Mouse (Mus musculus) neural tube, embryonic 13.5 days (tissue): ENCODE data around the gene Sorcs1. TPM values are rescaled to one million over a fixed set of nuclear protein-coding genes. Genes with fewer than 3 reads are reported as not detected.

Experiments used
- ATAC-seq: fragments of 200-750 bp; cut with Nextera tagmentation; 2 replicates; pipeline ENCODE4 v1.8.0; 2017; ENCODE audit warnings: low read depth, mild to moderate bottlenecking, moderate TSS enrichment, moderate library complexity
- H3K27ac ChIP-seq: fragments of 300-500 bp; sonication (generic); replicated peaks from 2 replicates; pipeline ENCODE4 v1.5.1; 2015; ENCODE audit warnings: moderate library complexity, mild to moderate bottlenecking, inconsistent platforms
- H3K27me3 ChIP-seq: fragments of 300-500 bp; sonication (generic); 2 replicates; pipeline ENCODE4 v1.6.1; 2015; ENCODE audit warnings: mild to moderate bottlenecking, inconsistent platforms
- H3K36me3 ChIP-seq: fragments of 300-500 bp; sonication (generic); 2 replicates; pipeline ENCODE4 v1.6.1; 2015; ENCODE audit warnings: mild to moderate bottlenecking, inconsistent platforms
- H3K4me1 ChIP-seq: fragments of 300-500 bp; sonication (generic); replicated peaks from 2 replicates; pipeline ENCODE4 v1.6.1; 2015; ENCODE audit warnings: inconsistent platforms
- H3K4me2 ChIP-seq: fragments of 300-500 bp; sonication (generic); 2 replicates; pipeline ENCODE4 v1.6.1; 2015; ENCODE audit warnings: inconsistent platforms, mild to moderate bottlenecking, moderate library complexity
- H3K4me3 ChIP-seq: fragments of 300-500 bp; sonication (generic); 2 replicates; pipeline ENCODE4 v1.5.1; 2015; ENCODE audit warnings: mild to moderate bottlenecking, inconsistent platforms
- H3K9ac ChIP-seq: fragments of 300-500 bp; sonication (generic); 2 replicates; pipeline ENCODE4 v1.6.1; 2015; ENCODE audit warnings: moderate library complexity, mild to moderate bottlenecking, inconsistent platforms
- H3K9me3 ChIP-seq: fragments of 300-500 bp; sonication (generic); 2 replicates; pipeline ENCODE4 v1.6.1; 2016; ENCODE audit warnings: inconsistent platforms
- WGBS: fragments of 180-500 bp; shearing (Covaris S2); methylation state at CpG from one replicate; pipeline ENCODE4 v1.1.7; 2015; 5-methylcytosine and 5-hydroxymethylcytosine counted together
- polyA plus RNA-seq: library from polyadenylated mRNA; unstranded; fragments of >200 nt; fragmentation: Nextera tagmentation; extraction: Ambion mirVana; gene quantifications from 2 replicates; pipeline ENCODE4 v1.2.1, GENCODE M21; 2015

The Sorcs1 gene
- polyA plus RNA-seq, 1 experiment from 2014 or later = 11.9 TPM

- no peak for ATAC-seq
- no peaks in the 10 kb centered on the region for H3K9me3 ChIP-seq
Observed at GRCm38 (mm10) chr19:50640251-50641032, 38.0 kb downstream of the Sorcs1 start.

GRCm38 (mm10) chr19:50638176-50638575 is 40.3 kb downstream of the Sorcs1 start:
- no peak for ATAC-seq
- Histone ChIP-seq H3K9me3 (no peaks in the 10 kb centered on the region), H3K27me3 (no peaks in the 10 kb centered on the region), H3K4me3 (no peak overlapping the region), H3K36me3 (no peaks in the 10 kb centered on the region), H3K4me1 (peaks cover 11% of the 10 kb centered on the region), H3K4me2 (no peak overlapping the region), H3K9ac (no peak overlapping the region), H3K27ac (no peak overlapping the region)
- 77% methylated on average over 6 of the region's 6 CpGs for WGBS

More at GRCm38 (mm10) chr19:50640251-50641032, 38.0 kb downstream of the Sorcs1 start:
- Histone ChIP-seq H3K4me2 (no peak overlapping the region), H3K4me3 (no peak overlapping the region), H3K9ac (no peak overlapping the region), H3K27ac (no peak overlapping the region), H3K4me1 (peaks cover 11% of the 10 kb centered on the region), H3K27me3 (no peaks in the 10 kb centered on the region), H3K36me3 (no peaks in the 10 kb centered on the region)
- WGBS = 49% methylated on average over 8 of the region's 8 CpGs

GRCm38 (mm10) chr19:50614013-50614412 is 64.4 kb downstream of the Sorcs1 start:
- Histone ChIP-seq H3K36me3 (no peaks in the 10 kb centered on the region), H3K4me1 (peaks cover 7% of the 10 kb centered on the region; the same call in 1 of the 2 replicates), H3K4me3 (no peak overlapping the region), H3K9me3 (no peaks in the 10 kb centered on the region), H3K9ac (no peak overlapping the region), H3K4me2 (no peak overlapping the region), H3K27ac (no peak overlapping the region), H3K27me3 (no peaks in the 10 kb centered on the region)
- no peak for ATAC-seq
- WGBS = 45% methylated on average over 9 of the region's 9 CpGs

- H3K27ac ChIP-seq = no peak overlapping the region
- WGBS = 26% methylated on average over 3 of the region's 3 CpGs
- H3K9ac ChIP-seq = no peak overlapping the region
- H3K4me3 ChIP-seq = no peak overlapping the region
- no peaks in the 10 kb centered on the region for H3K9me3 ChIP-seq
- no peaks in the 10 kb centered on the region for H3K36me3 ChIP-seq
- H3K4me2 ChIP-seq = no peak overlapping the region
- no peaks in the 10 kb centered on the region for H3K27me3 ChIP-seq
- H3K4me1 ChIP-seq = peaks cover 7% of the 10 kb centered on the region; the same call in 1 of the 2 replicates
- no peak for ATAC-seq
Observed at GRCm38 (mm10) chr19:50611619-50612018, 66.8 kb downstream of the Sorcs1 start.

- ATAC-seq = no peak
- no peaks in the 10 kb centered on the region for H3K27me3 ChIP-seq
- no peak overlapping the region for H3K4me3 ChIP-seq
- no peak overlapping the region for H3K9ac ChIP-seq
- 69% methylated on average over 4 of the region's 4 CpGs for WGBS
- no peaks in the 10 kb centered on the region for H3K9me3 ChIP-seq
- no peaks in the 10 kb centered on the region for H3K4me1 ChIP-seq
- no peaks in the 10 kb centered on the region for H3K36me3 ChIP-seq
- H3K4me2 ChIP-seq = no peak overlapping the region
- H3K27ac ChIP-seq = no peak overlapping the region
Observed at GRCm38 (mm10) chr19:50603882-50604281, 74.6 kb downstream of the Sorcs1 start.

- H3K27ac ChIP-seq = no peak overlapping the region
- H3K36me3 ChIP-seq = no peaks in the 10 kb centered on the region
- H3K4me1 ChIP-seq = no peaks in the 10 kb centered on the region
- no peak for ATAC-seq
- H3K9ac ChIP-seq = no peak overlapping the region
- WGBS = 91% methylated on average over 5 of the region's 5 CpGs
- H3K4me3 ChIP-seq = no peak overlapping the region
- no peaks in the 10 kb centered on the region for H3K9me3 ChIP-seq
- H3K4me2 ChIP-seq = no peak overlapping the region
- no peaks in the 10 kb centered on the region for H3K27me3 ChIP-seq
Observed at GRCm38 (mm10) chr19:50603380-50603779, 75.1 kb downstream of the Sorcs1 start.

GRCm38 (mm10) chr19:50597300-50597699 is 81.1 kb downstream of the Sorcs1 start:
- H3K9me3 ChIP-seq = no peaks in the 10 kb centered on the region
- no peak overlapping the region for H3K27ac ChIP-seq
- no peaks in the 10 kb centered on the region for H3K36me3 ChIP-seq
- H3K27me3 ChIP-seq = no peaks in the 10 kb centered on the region
- WGBS = 85% methylated on average over 4 of the region's 4 CpGs
- H3K4me2 ChIP-seq = no peak overlapping the region
- ATAC-seq = no peak
- no peaks in the 10 kb centered on the region for H3K4me1 ChIP-seq
- H3K9ac ChIP-seq = no peak overlapping the region
- no peak overlapping the region for H3K4me3 ChIP-seq

GRCm38 (mm10) chr19:50586182-50586581 is 92.3 kb downstream of the Sorcs1 start:
- no peak overlapping the region for H3K4me2 ChIP-seq
- ATAC-seq = no peak
- no peak overlapping the region for H3K27ac ChIP-seq
- H3K9ac ChIP-seq = no peak overlapping the region
- H3K4me1 ChIP-seq = no peaks in the 10 kb centered on the region
- H3K9me3 ChIP-seq = no peaks in the 10 kb centered on the region
- H3K4me3 ChIP-seq = no peak overlapping the region
- 94% methylated on average over 5 of the region's 5 CpGs for WGBS
- H3K27me3 ChIP-seq = no peaks in the 10 kb centered on the region
- H3K36me3 ChIP-seq = no peaks in the 10 kb centered on the region

- H3K36me3 ChIP-seq = no peaks in the 10 kb centered on the region
- no peaks in the 10 kb centered on the region for H3K9me3 ChIP-seq
- no peaks in the 10 kb centered on the region for H3K4me1 ChIP-seq
- ATAC-seq = no peak
- no peaks in the 10 kb centered on the region for H3K27me3 ChIP-seq
- no peak overlapping the region for H3K4me2 ChIP-seq
- no peak overlapping the region for H3K9ac ChIP-seq
- H3K27ac ChIP-seq = no peak overlapping the region
- no peak overlapping the region for H3K4me3 ChIP-seq
Observed at GRCm38 (mm10) chr19:50582952-50583351, 95.5 kb downstream of the Sorcs1 start.

GRCm38 (mm10) chr19:50569669-50570195 is 108.7 kb downstream of the Sorcs1 start:
- H3K27ac ChIP-seq = no peak overlapping the region
- ATAC-seq = no peak
- no peaks in the 10 kb centered on the region for H3K36me3 ChIP-seq
- no peaks in the 10 kb centered on the region for H3K27me3 ChIP-seq
- H3K4me3 ChIP-seq = no peak overlapping the region
- 77% methylated on average over 1 of the region's 1 CpGs for WGBS
- H3K4me1 ChIP-seq = no peaks in the 10 kb centered on the region
- no peaks in the 10 kb centered on the region for H3K9me3 ChIP-seq
- H3K9ac ChIP-seq = no peak overlapping the region
- H3K4me2 ChIP-seq = no peak overlapping the region

- Histone ChIP-seq H3K27me3 (no peaks in the 10 kb centered on the region), H3K9ac (no peak overlapping the region), H3K9me3 (no peaks in the 10 kb centered on the region), H3K27ac (no peak overlapping the region), H3K4me2 (no peak overlapping the region), H3K36me3 (no peaks in the 10 kb centered on the region), H3K4me3 (no peak overlapping the region), H3K4me1 (no peaks in the 10 kb centered on the region)
- ATAC-seq = no peak
- WGBS = 94% methylated on average over 2 of the region's 2 CpGs
Observed at GRCm38 (mm10) chr19:50566306-50566705, 112.1 kb downstream of the Sorcs1 start.

- Histone ChIP-seq H3K4me1 (no peaks in the 10 kb centered on the region), H3K36me3 (no peaks in the 10 kb centered on the region), H3K4me3 (no peak overlapping the region), H3K27ac (no peak overlapping the region), H3K9me3 (no peaks in the 10 kb centered on the region), H3K9ac (no peak overlapping the region), H3K4me2 (no peak overlapping the region), H3K27me3 (no peaks in the 10 kb centered on the region)
- ATAC-seq = no peak
- WGBS = 62% methylated on average over 6 of the region's 6 CpGs
Observed at GRCm38 (mm10) chr19:50558771-50559170, 119.7 kb downstream of the Sorcs1 start.

GRCm38 (mm10) chr19:50534031-50534430 is 144.4 kb downstream of the Sorcs1 start:
- H3K36me3 ChIP-seq = no peaks in the 10 kb centered on the region
- H3K4me1 ChIP-seq = no peaks in the 10 kb centered on the region
- 49% methylated on average over 5 of the region's 5 CpGs for WGBS
- H3K4me3 ChIP-seq = no peak overlapping the region
- H3K4me2 ChIP-seq = no peak overlapping the region
- no peaks in the 10 kb centered on the region for H3K27me3 ChIP-seq
- no peak for ATAC-seq
- H3K9ac ChIP-seq = no peak overlapping the region
- H3K9me3 ChIP-seq = no peaks in the 10 kb centered on the region
- no peak overlapping the region for H3K27ac ChIP-seq
